Mouse (Mus musculus): ENCODE measurements around the gene Gm11114. TPM values are rescaled to one million over a fixed set of nuclear protein-coding genes. Genes with fewer than 3 reads are reported as not detected.

Gene Gm11114
- total RNA-seq, 2 experiments from 2014 or later: not detected

- peak; percentile 91 for TF ChIP-seq CTCF (conservative IDR thresholded peaks at IDR 0.05)
- DNase-seq (ENCODE audit: low spot score in 2 of 2): peak; percentile 71 to 80
- peak overlapping the region; percentile 53 for H3K27ac ChIP-seq
- peak overlapping the region; percentile 67 for H3K4me3 ChIP-seq
Observed at GRCm38 (mm10) chr9:85328259-85328658, 15.7 kb downstream of the Gm11114 start.

DNA sequence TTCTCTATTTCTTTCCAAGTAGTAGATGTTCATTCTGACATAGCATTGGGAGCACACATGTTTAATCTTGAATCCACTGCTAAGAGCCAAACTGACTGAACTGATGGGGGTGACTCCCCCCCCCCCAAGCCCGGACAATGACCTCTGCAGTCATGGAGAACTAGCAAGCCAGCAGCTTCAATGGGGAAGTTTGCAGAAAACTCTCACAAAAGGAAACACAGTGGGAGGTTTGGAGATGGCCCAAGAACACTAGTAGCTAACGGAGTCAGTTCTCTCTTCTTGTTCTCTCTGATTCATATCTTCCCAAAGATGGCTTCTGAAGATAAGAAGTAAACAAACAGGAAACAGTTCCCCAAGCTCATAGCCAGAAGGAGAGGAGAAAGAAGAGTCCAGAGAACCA lies 18.9 kb downstream of the Gm11114 start:
- Histone ChIP-seq H3K4me3 (no peak overlapping the region), H3K27ac (no peak overlapping the region)
- no peak for DNase-seq (ENCODE audit: low spot score in 2 of 2)
- TF ChIP-seq CTCF (conservative IDR thresholded peaks at IDR 0.05): no peak

GRCm38 (mm10) chr9:85336046-85336445 lies 23.5 kb downstream of the Gm11114 start:
- no peak for DNase-seq (ENCODE audit: low spot score in 2 of 2)
- Histone ChIP-seq H3K4me3 (no peak overlapping the region), H3K27ac (no peak overlapping the region)
- no peak for TF ChIP-seq CTCF (conservative IDR thresholded peaks at IDR 0.05)

DNA sequence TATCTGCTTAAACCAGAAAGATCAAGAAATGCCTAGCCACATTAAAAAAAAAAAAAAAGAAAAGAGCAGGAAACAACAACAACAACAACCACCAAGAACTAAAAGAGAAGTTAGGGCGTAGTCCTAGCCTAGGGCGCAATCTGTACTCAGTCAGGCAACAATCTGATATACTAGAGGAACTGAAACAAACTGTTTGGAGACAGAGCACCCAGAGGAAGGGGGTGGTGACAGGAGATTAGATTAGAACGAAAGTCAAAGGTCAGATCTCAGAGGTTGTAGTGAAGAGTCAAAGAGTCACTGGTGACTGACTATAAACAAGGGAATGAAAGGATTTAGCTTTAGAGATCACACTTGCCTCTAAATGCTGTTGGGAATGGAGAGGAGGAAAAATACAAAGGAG lies 27.7 kb downstream of the Gm11114 start:
- H3K27ac ChIP-seq: no peak overlapping the region
- H3K4me3 ChIP-seq: no peak overlapping the region
- TF ChIP-seq CTCF (conservative IDR thresholded peaks at IDR 0.05): no peak
- DNase-seq (ENCODE audit: low spot score in 2 of 2): no peak

GRCm38 (mm10) chr9:85342892-85343785 lies 30.6 kb downstream of the Gm11114 start:
- no peak for DNase-seq (ENCODE audit: low spot score in 2 of 2)
- Histone ChIP-seq H3K4me3 (no peak overlapping the region), H3K27ac (no peak overlapping the region)
- no peak for TF ChIP-seq CTCF (conservative IDR thresholded peaks at IDR 0.05)

- Histone ChIP-seq H3K4me3 (no peak overlapping the region), H3K27ac (no peak overlapping the region)
- TF ChIP-seq CTCF (conservative IDR thresholded peaks at IDR 0.05): no peak
- DNase-seq (ENCODE audit: low spot score in 2 of 2): no peak
Observed at GRCm38 (mm10) chr9:85347823-85348523, 35.4 kb downstream of the Gm11114 start.

DNA sequence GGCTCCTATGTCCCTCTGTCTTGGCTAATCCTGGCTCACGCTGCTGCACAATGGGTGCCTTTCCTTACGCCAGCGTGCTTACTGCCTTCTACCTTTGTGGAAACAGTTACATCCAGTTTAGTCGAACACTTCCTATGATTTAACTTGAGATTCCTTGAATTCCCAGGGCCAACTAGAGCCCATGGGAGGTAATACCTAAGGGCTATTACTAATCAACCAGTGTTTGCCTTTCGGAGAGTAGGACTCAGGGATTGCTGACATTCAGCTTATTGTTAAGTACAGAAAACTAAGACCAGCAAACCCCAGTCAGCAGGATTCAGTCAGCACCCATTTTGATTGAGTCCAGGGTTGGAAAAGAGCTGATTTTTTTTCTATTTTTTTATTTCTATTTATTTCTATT lies 43.0 kb downstream of the Gm11114 start:
- Histone ChIP-seq H3K4me3 (no peak overlapping the region), H3K27ac (no peak overlapping the region)
- DNase-seq (ENCODE audit: low spot score in 2 of 2): no peak
- TF ChIP-seq CTCF (conservative IDR thresholded peaks at IDR 0.05): no peak

GRCm38 (mm10) chr9:85357154-85357860 lies 44.7 kb downstream of the Gm11114 start:
- TF ChIP-seq CTCF (conservative IDR thresholded peaks at IDR 0.05): no peak
- no peak overlapping the region for H3K4me3 ChIP-seq
- DNase-seq (ENCODE audit: low spot score in 2 of 2): no peak
- H3K27ac ChIP-seq: no peak overlapping the region

Other genes starting within 250 kb of the Gm11114 start
- 1 to 10 TPM; 2.5 to 2.7 TPM for gene Tent5a, start 14.6 kb downstream of the Gm11114 start, total RNA-seq (2021)